Mouse (Mus musculus): ENCODE measurements at regions not wholly inside any gene's neighbourhood (a gene's known extent, or its start where the extent isn't known, plus 50 kb on each side); places are given as distances from the start of the nearest gene placed in this dataset.

DNA sequence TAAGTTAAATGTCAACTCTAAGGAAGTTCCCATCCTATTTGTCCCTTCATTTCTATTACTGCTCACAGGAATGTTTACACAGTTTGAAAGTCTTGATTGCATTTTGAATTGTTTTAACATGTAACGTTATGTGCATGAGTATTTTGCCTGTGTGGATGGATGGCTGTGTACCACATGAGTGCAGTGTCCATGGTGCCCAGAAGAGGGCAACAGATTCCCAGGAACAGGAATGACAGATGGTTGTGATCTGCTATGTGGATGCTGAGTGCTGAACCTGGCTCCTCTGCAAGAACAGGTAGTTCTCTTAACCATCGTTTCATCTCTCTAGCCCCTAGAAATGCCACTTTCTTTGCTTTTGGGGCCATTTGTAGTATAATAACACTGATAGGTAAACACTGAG, 597.9 kb upstream of the Zwint start:
- DNase-seq = peak; percentile 5

DNA sequence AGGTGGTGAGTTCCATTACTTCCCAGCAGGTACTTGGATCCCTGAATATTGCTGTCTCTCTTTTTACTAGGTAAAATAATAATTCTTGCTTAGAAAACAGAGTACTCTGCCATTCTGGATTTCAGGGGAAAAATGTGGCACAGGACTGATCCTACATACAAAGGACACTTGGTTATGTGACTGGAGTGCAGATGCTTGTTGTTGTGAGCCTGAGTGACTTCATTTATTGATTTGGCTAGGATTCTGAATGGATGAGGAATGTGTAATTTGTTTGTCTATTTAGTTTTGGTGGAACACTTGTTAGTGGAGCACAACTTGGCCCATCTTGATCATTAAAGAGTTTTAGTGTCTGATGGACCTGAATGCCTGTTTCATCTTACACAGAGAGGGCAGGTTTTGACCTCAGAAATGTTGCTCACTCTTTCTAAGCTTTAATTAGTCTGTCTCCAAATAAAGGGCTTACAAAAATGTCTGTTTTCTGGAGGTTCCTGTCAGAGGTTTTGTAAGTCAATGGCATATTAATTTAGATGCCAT, 583.4 kb upstream of the Zwint start:
- DNase-seq = no peak

DNA sequence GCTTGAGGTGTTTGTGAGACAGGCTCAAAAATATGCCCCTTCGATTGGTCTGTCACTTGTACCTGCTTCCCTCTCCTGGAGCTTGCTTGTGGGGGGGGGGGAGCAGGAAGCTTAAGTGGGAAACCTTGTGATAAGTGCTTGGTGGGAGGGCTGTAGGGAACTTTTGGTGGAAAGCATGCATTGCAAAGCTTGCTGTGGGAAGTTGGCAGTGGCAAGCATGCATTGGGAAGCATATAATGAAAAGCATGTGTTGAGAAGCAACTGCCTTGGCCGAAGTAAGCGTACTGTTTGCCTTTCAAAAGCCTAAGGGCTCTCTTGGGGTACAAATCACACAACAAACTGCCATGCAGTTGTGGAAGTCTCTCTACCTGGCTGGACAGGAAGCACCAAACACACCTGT, 576.3 kb upstream of the Zwint start:
- DNase-seq = no peak

DNA sequence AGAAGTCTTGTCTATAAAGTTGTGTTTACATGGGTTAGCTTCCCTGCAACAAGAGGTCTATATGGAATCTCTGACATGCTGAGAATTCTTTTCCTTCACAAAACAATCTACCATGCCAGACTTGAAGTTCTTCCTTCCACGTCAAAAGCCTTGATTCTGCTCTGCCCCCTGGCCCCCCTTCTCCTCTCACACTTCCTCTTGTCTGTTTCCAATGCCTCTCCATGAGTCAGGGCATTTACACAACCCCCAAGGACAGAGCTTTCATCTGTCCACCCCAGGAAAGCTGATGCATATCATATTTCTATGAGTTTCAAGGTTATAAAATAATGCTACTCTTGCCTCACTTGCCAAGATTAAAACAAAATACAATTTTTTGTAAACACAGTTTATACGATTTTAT, 557.7 kb upstream of the Zwint start:
- DNase-seq = peak; percentile 71

DNA sequence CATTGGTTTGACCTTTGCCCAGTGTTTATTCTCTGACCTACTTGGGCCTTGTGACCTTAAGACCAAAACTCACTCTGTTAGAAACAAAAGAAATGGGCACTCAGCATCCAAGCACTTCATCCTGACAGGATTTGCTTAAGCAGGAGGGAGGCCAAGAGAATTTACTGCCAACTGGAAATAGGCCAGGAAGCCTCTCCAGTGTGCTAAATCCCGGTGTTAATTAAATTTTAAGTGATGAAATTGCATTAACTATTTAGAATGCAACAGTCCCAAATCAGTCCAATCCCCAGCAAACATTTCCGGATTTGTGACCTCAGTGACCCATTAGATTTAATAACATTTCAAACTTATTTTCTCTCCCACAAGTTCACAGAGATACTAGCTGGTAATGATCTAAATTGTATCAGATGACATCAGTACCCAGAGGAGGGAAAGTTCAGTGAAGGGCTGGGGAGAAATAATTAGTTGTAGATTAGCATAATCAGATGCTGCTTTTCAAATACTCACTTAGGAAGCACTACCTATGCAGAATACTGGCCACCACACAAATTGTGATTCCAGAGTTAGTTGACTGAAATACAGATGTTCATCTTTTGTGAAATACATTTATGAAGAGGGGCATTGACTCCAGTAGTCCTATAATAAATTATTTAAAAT, 555.4 kb upstream of the Zwint start:
- DNase-seq = peak; percentile 21

DNA sequence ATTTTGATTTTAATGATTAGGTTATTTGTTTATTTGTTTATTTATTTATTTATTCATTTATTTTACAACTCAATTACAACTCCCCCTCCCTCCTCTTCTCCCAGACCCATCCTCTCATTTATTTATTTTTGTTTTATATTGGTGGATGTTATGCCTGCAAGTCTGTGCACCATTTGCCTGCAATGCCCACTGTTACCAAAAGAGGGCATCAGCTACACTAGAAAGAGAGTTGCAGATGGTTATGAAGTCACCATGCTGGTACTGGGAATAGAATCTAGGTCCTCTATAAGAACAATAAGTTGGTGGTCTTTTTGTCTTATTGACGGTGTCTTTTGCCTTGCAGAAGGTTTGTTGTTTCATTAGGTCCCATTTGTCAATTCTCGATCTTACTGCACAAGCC, 535.2 kb upstream of the Zwint start:
- no peak for DNase-seq

DNA sequence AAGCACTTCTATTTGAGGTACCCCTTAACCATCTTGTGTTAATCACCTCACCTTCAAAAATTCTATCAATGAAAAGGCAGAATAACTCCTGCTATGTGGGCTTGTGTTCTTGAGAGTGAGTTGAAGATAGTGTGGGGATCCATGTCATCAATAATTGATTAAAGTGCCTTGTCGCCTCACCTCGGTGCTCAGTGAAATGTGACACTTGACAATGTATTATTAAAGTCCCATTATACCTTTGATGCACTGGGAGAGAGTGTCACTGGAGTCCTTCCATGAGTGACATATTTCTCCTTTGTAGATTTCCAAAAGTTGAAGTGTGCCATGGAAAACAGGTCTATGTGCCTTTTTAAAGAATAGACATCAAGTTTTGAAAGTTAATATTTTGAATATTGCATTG, 522.2 kb upstream of the Zwint start:
- DNase-seq = no peak
